Mouse (Mus musculus): ENCODE results near the gene Bet1l.

GRCm38 (mm10) chr7:140822731-140823130 lies 34.6 kb downstream of the Bet1l start:
- no peak for TF ChIP-seq CTCF (IDR thresholded peaks at IDR 0.05; ENCODE audit: control insufficient read depth, insufficient read depth, insufficient read length)
- no peak for TF ChIP-seq CEBPB (IDR thresholded peaks at IDR 0.05; ENCODE audit: low read depth)
- no peak for TF ChIP-seq USF1 (IDR thresholded peaks at IDR 0.05; ENCODE audit: low read depth)
- TF ChIP-seq MAX (IDR thresholded peaks at IDR 0.05) = no peak
- no peak for TF ChIP-seq FOSL1 (IDR thresholded peaks at IDR 0.05; ENCODE audit: insufficient read depth, low read length, poor library complexity, severe bottlenecking)
- no peak for TF ChIP-seq MYOG (IDR thresholded peaks at IDR 0.05; ENCODE audit: control insufficient read depth, extremely low read depth, insufficient read length)

Data from C2C12 (cell line).